Mouse (Mus musculus) CH12.LX (cell line): ENCODE data around the gene Snai3. TPM values are rescaled to one million over a fixed set of nuclear protein-coding genes. Genes with fewer than 3 reads are reported as not detected.

Source experiments
- DNase-seq: peaks from one replicate; pipeline ENCODE4 v3.0.0-alpha.2; 2013; ENCODE audit errors: extremely low read depth
- H3K27ac ChIP-seq: 2 replicates; pipeline ENCODE4 v1.5.1; 2012; ENCODE audit warnings: low read depth, mild to moderate bottlenecking, control low read depth, moderate library complexity; ENCODE audit not compliant: insufficient read depth
- H3K27me3 ChIP-seq: replicated peaks from 2 replicates; pipeline ENCODE3; 2012; ENCODE audit warnings: inconsistent platforms
- H3K36me3 ChIP-seq, 2 experiments: replicated peaks in 1 of 2; 2 replicates each; pipeline versions ENCODE3 to v1.6.1; 2012; ENCODE audit warnings: inconsistent platforms in 1 of 2, low read length in 1 of 2, mild to moderate bottlenecking in 1 of 2, mixed read lengths in 1 of 2, moderate library complexity in 1 of 2; ENCODE audit not compliant: control insufficient read depth in 1 of 2, insufficient read depth in 1 of 2
- H3K4me1 ChIP-seq, 2 experiments: 2 replicates each; pipeline ENCODE4 v1.6.1; 2012; ENCODE audit warnings: inconsistent platforms in 1 of 2, moderate library complexity in 1 of 2; ENCODE audit not compliant: insufficient read depth in 2 of 2, control insufficient read depth in 1 of 2
- H3K4me2 ChIP-seq: 2 replicates; pipeline ENCODE4 v1.6.1; 2012; ENCODE audit warnings: low read depth, mild to moderate bottlenecking, control low read depth; ENCODE audit not compliant: poor library complexity, insufficient read depth, severe bottlenecking
- H3K4me3 ChIP-seq, 3 experiments: fragments of 150-350 bp in 1 of 3; sonication (generic) in 1 of 3; replicated peaks in 1 of 3; 2 replicates each; pipeline versions ENCODE3 to v1.5.1; 2011 to 2012; ENCODE audit warnings: low read depth in 2 of 3, low read length in 2 of 3, mild to moderate bottlenecking in 2 of 3, moderate library complexity in 2 of 3, control low read depth in 1 of 3, improper control_type of control experiment in 1 of 3, inconsistent platforms in 1 of 3, mixed read lengths in 1 of 3; ENCODE audit not compliant: poor library complexity in 1 of 3
- H3K79me2 ChIP-seq: replicated peaks from 2 replicates; pipeline ENCODE4 v1.6.1; 2012; ENCODE audit warnings: mild to moderate bottlenecking, moderate library complexity; ENCODE audit not compliant: control insufficient read depth, poor library complexity, insufficient read depth, severe bottlenecking; ENCODE audit errors: extremely low read depth
- H3K9ac ChIP-seq: 2 replicates; pipeline ENCODE4 v1.6.1; 2012; ENCODE audit warnings: low read depth, mild to moderate bottlenecking, control low read depth, moderate library complexity; ENCODE audit not compliant: insufficient read depth
- H3K9me3 ChIP-seq: replicated peaks from 2 replicates; pipeline ENCODE3; 2012; ENCODE audit warnings: low read length, inconsistent platforms, mixed read lengths
- BHLHE40 ChIP-seq: IDR thresholded peaks from 2 replicates; pipeline ENCODE4 v1.6.1; 2011; ENCODE audit warnings: mild to moderate bottlenecking, low read depth, low read length, improper control_type of control experiment
- CHD2 ChIP-seq: IDR thresholded peaks from 2 replicates; pipeline ENCODE4 v1.6.1; 2011; ENCODE audit warnings: low read length, improper control_type of control experiment
- CTCF ChIP-seq, 2 experiments: IDR thresholded peaks in 1 of 2; conservative IDR thresholded peaks in 1 of 2; 2 replicates each; pipeline ENCODE4 v1.5.1; 2011 to 2012; ENCODE audit warnings: low read depth in 2 of 2, low read length in 2 of 2, improper control_type of control experiment in 1 of 2, inconsistent platforms in 1 of 2, mild to moderate bottlenecking in 1 of 2, moderate library complexity in 1 of 2
- E2F4 ChIP-seq: IDR thresholded peaks from 2 replicates; pipeline ENCODE4 v1.6.1; 2011; ENCODE audit warnings: low read depth, low read length, improper control_type of control experiment; ENCODE audit not compliant: insufficient replicate concordance
- ELF1 ChIP-seq: IDR thresholded peaks from 2 replicates; pipeline ENCODE4 v1.6.1; 2014; ENCODE audit warnings: low read depth, mild to moderate bottlenecking, inconsistent platforms, low read length, improper control_type of control experiment
- GABPA ChIP-seq: IDR thresholded peaks from 2 replicates; pipeline ENCODE4 v1.6.1; 2012; ENCODE audit warnings: low read depth, low read length, improper control_type of control experiment, inconsistent platforms; ENCODE audit not compliant: insufficient replicate concordance
- HCFC1 ChIP-seq: IDR thresholded peaks from 2 replicates; pipeline ENCODE4 v1.6.1; 2012; ENCODE audit warnings: low read depth, mild to moderate bottlenecking, inconsistent platforms, low read length, improper control_type of control experiment
- IRF4 ChIP-seq: IDR thresholded peaks from 2 replicates; pipeline ENCODE4 v1.6.1; 2014; ENCODE audit warnings: low read depth, mild to moderate bottlenecking, inconsistent platforms, low read length, improper control_type of control experiment
- JUN ChIP-seq: IDR thresholded peaks from 2 replicates; pipeline ENCODE4 v1.6.1; 2011; ENCODE audit warnings: low read depth, mild to moderate bottlenecking, low read length, improper control_type of control experiment, moderate library complexity; ENCODE audit not compliant: insufficient read depth
- JUND ChIP-seq: conservative IDR thresholded peaks from 2 replicates; pipeline ENCODE4 v1.6.1; 2011; ENCODE audit warnings: low read depth, low read length, improper control_type of control experiment
- KAT2A ChIP-seq: IDR thresholded peaks from 2 replicates; pipeline ENCODE4 v1.6.1; 2012; ENCODE audit warnings: low read length, improper control_type of control experiment, inconsistent platforms; ENCODE audit not compliant: insufficient replicate concordance
- MAFK ChIP-seq: IDR thresholded peaks from 2 replicates; pipeline ENCODE4 v1.6.1; 2011; ENCODE audit warnings: low read length, improper control_type of control experiment; ENCODE audit not compliant: insufficient replicate concordance
- MAX ChIP-seq: IDR thresholded peaks from 2 replicates; pipeline ENCODE4 v1.6.1; 2011; ENCODE audit warnings: low read length, improper control_type of control experiment
- MAZ ChIP-seq: IDR thresholded peaks from 2 replicates; pipeline ENCODE4 v1.6.1; 2012; ENCODE audit warnings: low read depth, mild to moderate bottlenecking, inconsistent platforms, low read length, improper control_type of control experiment, moderate library complexity
- MEF2A ChIP-seq: IDR thresholded peaks from 2 replicates; pipeline ENCODE4 v1.6.1; 2014; ENCODE audit warnings: low read depth, mild to moderate bottlenecking, inconsistent platforms, low read length, improper control_type of control experiment, borderline replicate concordance
- MXI1 ChIP-seq: IDR thresholded peaks from 2 replicates; pipeline ENCODE4 v1.6.1; 2011; ENCODE audit warnings: mild to moderate bottlenecking, low read depth, low read length, improper control_type of control experiment
- MYC ChIP-seq: IDR thresholded peaks from 2 replicates; pipeline ENCODE4 v1.6.1; 2011; ENCODE audit warnings: low read depth, mild to moderate bottlenecking, improper control_type of control experiment, low read length
- NELFE ChIP-seq: IDR thresholded peaks from 2 replicates; pipeline ENCODE4 v1.6.1; 2011; ENCODE audit warnings: low read depth, low read length, improper control_type of control experiment
- NRF1 ChIP-seq: IDR thresholded peaks from 2 replicates; pipeline ENCODE4 v1.6.1; 2014; ENCODE audit warnings: low read depth, mild to moderate bottlenecking, inconsistent platforms, low read length, improper control_type of control experiment, moderate library complexity
- POLR2A ChIP-seq: IDR thresholded peaks from 2 replicates; pipeline ENCODE4 v1.6.1; 2011; ENCODE audit warnings: low read depth, mild to moderate bottlenecking, improper control_type of control experiment, low read length
- POLR2AphosphoS2 ChIP-seq: IDR thresholded peaks from 2 replicates; pipeline ENCODE4 v1.6.1; 2011; ENCODE audit warnings: low read depth, low read length, improper control_type of control experiment
- RAD21 ChIP-seq: IDR thresholded peaks from 2 replicates; pipeline ENCODE4 v1.6.1; 2011; ENCODE audit warnings: low read depth, mild to moderate bottlenecking, low read length, improper control_type of control experiment, moderate library complexity
- RCOR1 ChIP-seq: conservative IDR thresholded peaks from 2 replicates; pipeline ENCODE4 v1.6.1; 2012; ENCODE audit warnings: low read depth, mild to moderate bottlenecking, inconsistent platforms, low read length, improper control_type of control experiment
- SIN3A ChIP-seq: IDR thresholded peaks from 2 replicates; pipeline ENCODE4 v1.6.1; 2012; ENCODE audit warnings: low read length, improper control_type of control experiment, inconsistent platforms
- SMC3 ChIP-seq: IDR thresholded peaks from 2 replicates; pipeline ENCODE4 v1.6.1; 2011; ENCODE audit warnings: low read depth, low read length, improper control_type of control experiment
- TBP ChIP-seq: conservative IDR thresholded peaks from 2 replicates; pipeline ENCODE4 v1.6.1; 2011; ENCODE audit warnings: low read depth, low read length, improper control_type of control experiment
- TCF12 ChIP-seq: IDR thresholded peaks from 2 replicates; pipeline ENCODE4 v1.6.1; 2014; ENCODE audit warnings: low read depth, mild to moderate bottlenecking, inconsistent platforms, low read length, improper control_type of control experiment
- UBTF ChIP-seq: IDR thresholded peaks from 2 replicates; pipeline ENCODE4 v1.6.1; 2012; ENCODE audit warnings: low read depth, mild to moderate bottlenecking, inconsistent platforms, low read length, improper control_type of control experiment, moderate library complexity
- USF2 ChIP-seq: conservative IDR thresholded peaks from 2 replicates; pipeline ENCODE4 v1.6.1; 2011; ENCODE audit warnings: low read depth, low read length, improper control_type of control experiment
- ZMIZ1 ChIP-seq: IDR thresholded peaks from 2 replicates; pipeline ENCODE4 v1.6.1; 2012; ENCODE audit warnings: low read depth, mild to moderate bottlenecking, inconsistent platforms, low read length, improper control_type of control experiment
- dilution Hi-C: fragments of 300-500 bp; cut with MboI; formaldehyde crosslinking; loops from 2 replicates; pipeline ENCODE4 v1.14.3; 2020; ENCODE audit warnings: low sequenced_read_pairs; ENCODE audit not compliant: extremely low pct_unique_long_range_greater_than_20kb, extremely low pct_ligation_motif_present
- in situ Hi-C: fragments of 300-500 bp; cut with MboI; formaldehyde crosslinking; loops from 3 replicates; pipeline ENCODE4 v1.14.3; 2019; ENCODE audit warnings: low sequenced_read_pairs, low pct_ligation_motif_present, low pct_unique_long_range_greater_than_20kb, mixed read lengths
- polyA plus RNA-seq: library from polyadenylated mRNA; unstranded; fragments of >175 nt; gene quantifications from 2 replicates; pipeline ENCODE4 v1.2.1, GENCODE M21; 2012; ENCODE audit warnings: low read depth; ENCODE audit not compliant: insufficient read length
- total RNA-seq, 2 experiments: library from RNA; depleted of rRNA; stranded (reverse); fragments of 300-350 nt in 1 of 2; fragments of >200 nt in 1 of 2; gene quantifications; 2 replicates each; pipeline ENCODE4 v1.2.3; 2012 to 2014

Gene Snai3
- total and polyA plus RNA-seq, 3 experiments, result 0.19 to 0.47 (median 0.44) TPM

- in situ Hi-C loops (loop anchor here (25.0 kb wide), 1 partner anchor 856 kb away; the partner anchor contains the start of genes Fbxo31 and Map1lc3b), dilution Hi-C loops (no loop called here)
- Histone ChIP-seq H3K79me2 (no peaks in the 10 kb centered on the region), H3K4me1 (peaks cover 4 to 37% of the 10 kb centered on the region in 2 experiments; a peak in 3 of 4 replicates), H3K27me3 (no peaks in the 10 kb centered on the region), H3K4me3 (peak within 1 kb of the TSS; percentile 74 to 81 (median 75)), H3K27ac (peak within 1 kb of the TSS; percentile 54), H3K9me3 (peaks cover 4% of the 10 kb centered on the region), H3K4me2 (peak within 1 kb of the TSS; percentile 89), H3K9ac (peak within 1 kb of the TSS; percentile 72), H3K36me3 (peaks cover 14 to 30% of the 10 kb centered on the region in 2 experiments)
- TF ChIP-seq MAZ (peak; percentile 58), TCF12 (peak; percentile 75), POLR2A (peak; percentile 93), MEF2A (no peak; the same call in 1 of the 2 replicates), RCOR1 (no peak), GABPA (no peak), RAD21 (peak; percentile 61), ELF1 (peak; percentile 55), HCFC1 (peak; percentile 60), CTCF (conservative IDR thresholded peaks at IDR 0.05 in 1 of 2, IDR thresholded peaks at IDR 0.05 in 1 of 2; ENCODE audit: low read depth in 2 of 2, low read length in 2 of 2) (peak in 1 of 2 experiments; percentile 52; a peak in 2 of 4 replicates), MXI1 (peak; percentile 76), UBTF (0 out of 2 replicates have a peak, but pooled peaks have one; percentile 1), JUND (no peak), NELFE (peak; percentile 93), MAX (0 out of 2 replicates have a peak, but pooled peaks have one; percentile 9), NRF1 (peak; percentile 100), BHLHE40 (0 out of 2 replicates have a peak, but pooled peaks have one; percentile 4), CHD2 (0 out of 2 replicates have a peak, but pooled peaks have one; percentile 33), TBP (peak; percentile 87), KAT2A (no peak), JUN (no peak), IRF4 (0 out of 2 replicates have a peak, but pooled peaks have one; percentile 35), MAFK (no peak), ZMIZ1 (peak; percentile 81), SMC3 (peak; percentile 40), E2F4 (no peak), POLR2AphosphoS2 (peak; percentile 89), MYC (peak; percentile 78), USF2 (no peak), SIN3A (peak; percentile 89; the same call in 1 of the 2 replicates)
- DNase-seq, result peak; percentile 99
Observed at GRCm38 (mm10) chr8:122443262-122444006, 17.1 kb downstream of the Snai3 start, which contains the start of gene Mvd. Gene Mvd, minus strand, starts transcription at chr8:122443422.
